28 mouse cellular contexts compared by ENCODE assay signal in genomic region chr6:125553551-125553950, GRCm38 (mm10). TPM values are rescaled to one million over a fixed set of nuclear protein-coding genes. Genes with fewer than 3 reads are reported as not detected.
DNase-seq lines count a peak whose midpoint lies in the region; ATAC-seq and TF ChIP-seq lines count a peak whose summit lies in the region.
"Had no signal": no experiment of that assay in that cellular context is flagged by ENCODE, and none has a peak within 500 bp of the region (broad histone marks: within the 10 kb centered on the region; RNA-seq: fewer than 3 reads in every experiment).

No protein-coding gene starts in this region.

- TF ChIP-seq CTCF in heart, postnatal 0 days (IDR thresholded peaks at IDR 0.05; ENCODE audit: low read depth), result no peak

- no peak for DNase-seq in heart, postnatal 14 days
- no peak for DNase-seq in heart, postnatal 0 days (ENCODE audit: low spot score)
- no peak for DNase-seq in heart, postnatal 36 days
- DNase-seq in lung, postnatal 4 days, result no peak
- DNase-seq in liver, embryonic 13.5 days, result no peak
- DNase-seq in midbrain, embryonic 10.5 days (ENCODE audit: low spot score), result no peak
- DNase-seq: adrenal gland, postnatal 25 days; B cell, adult 2 months; cerebellum, adult 18-20 months; cerebellum, postnatal 10 days; kidney, adult 2 months; kidney, postnatal 36 days; right cerebral cortex, adult 18-20 months; spleen, adult 18-20 months; thymus, postnatal 14 days had no signal

- no peaks in the 10 kb centered on the region for H3K27me3 ChIP-seq in heart, embryonic 12.5 days (replicated peaks)
- H3K27me3 ChIP-seq in heart, postnatal 0 days (ENCODE audit: control insufficient read depth, insufficient read depth, low read length), result no peaks in the 10 kb centered on the region
- H3K27me3 ChIP-seq in lung, embryonic 15.5 days, result no peaks in the 10 kb centered on the region
- no peaks in the 10 kb centered on the region for H3K27me3 ChIP-seq in liver, embryonic 13.5 days
- no peaks in the 10 kb centered on the region for H3K27me3 ChIP-seq in midbrain, embryonic 10.5 days (ENCODE audit: low read depth, poor library complexity, severe bottlenecking)
- H3K27me3 ChIP-seq: embryonic facial prominence, embryonic 13.5 days; forebrain, embryonic 15.5 days; limb, embryonic 12.5 days; midbrain, embryonic 12.5 days; neural tube, embryonic 12.5 days had no signal

- peak overlapping the region; percentile 0; the same call in 1 of the 2 replicates for H3K4me3 ChIP-seq in heart, embryonic 12.5 days
- peak overlapping the region; percentile 5; the same call in 1 of the 2 replicates for H3K4me3 ChIP-seq in heart, postnatal 0 days (ENCODE audit: low read depth, low read length)
- H3K4me3 ChIP-seq in lung, embryonic 15.5 days, result no peak overlapping the region
- H3K4me3 ChIP-seq in liver, embryonic 13.5 days (replicated peaks), result no peak overlapping the region
- H3K4me3 ChIP-seq in midbrain, embryonic 10.5 days, result no peak overlapping the region
- H3K4me3 ChIP-seq: embryonic facial prominence, embryonic 13.5 days; forebrain, embryonic 10.5 days; forebrain, embryonic 15.5 days; limb, embryonic 12.5 days; midbrain, embryonic 12.5 days; myocyte; neural tube, embryonic 12.5 days had no signal

- ATAC-seq in heart, embryonic 12.5 days (ENCODE audit: insufficient number of reproducible peaks, low FRiP score), result no peak
- ATAC-seq in heart, postnatal 0 days (ENCODE audit: insufficient read depth, low read depth), result no peak
- ATAC-seq in lung, embryonic 15.5 days (ENCODE audit: borderline replicate concordance, extremely low read depth, low FRiP score, low TSS enrichment), result 0 out of 2 replicates have a peak, but pooled peaks have one; percentile 21
- no peak for ATAC-seq in liver, embryonic 13.5 days (ENCODE audit: low read depth)
- ATAC-seq: forebrain, embryonic 15.5 days; hindbrain, embryonic 16.5 days had no signal

- no peak overlapping the region for H3K27ac ChIP-seq in heart, embryonic 12.5 days (ENCODE audit: poor library complexity, severe bottlenecking)
- H3K27ac ChIP-seq in heart, postnatal 0 days (ENCODE audit: low read depth), result no peak overlapping the region
- H3K27ac ChIP-seq in lung, embryonic 15.5 days, result peak overlapping the region; percentile 60
- 0 out of 2 replicates have a peak overlapping the region, but pooled peaks have one; percentile 29 for H3K27ac ChIP-seq in liver, embryonic 13.5 days
- H3K27ac ChIP-seq in midbrain, embryonic 10.5 days (replicated peaks), result no peak overlapping the region
- H3K27ac ChIP-seq: embryonic facial prominence, embryonic 13.5 days; forebrain, embryonic 10.5 days; forebrain, embryonic 15.5 days; layer of hippocampus, adult 2 months; left cerebral cortex, adult 2 months; limb, embryonic 12.5 days; liver, embryonic 14.5 days; midbrain, embryonic 12.5 days; neural tube, embryonic 12.5 days had no signal

- no peaks in the 10 kb centered on the region for H3K36me3 ChIP-seq in heart, embryonic 12.5 days
- no peaks in the 10 kb centered on the region for H3K36me3 ChIP-seq in heart, postnatal 0 days (replicated peaks; ENCODE audit: control insufficient read depth, insufficient read depth, low read length)
- H3K36me3 ChIP-seq in lung, embryonic 15.5 days, result no peaks in the 10 kb centered on the region
- H3K36me3 ChIP-seq in liver, embryonic 13.5 days, result no peaks in the 10 kb centered on the region
- H3K36me3 ChIP-seq in midbrain, embryonic 10.5 days, result no peaks in the 10 kb centered on the region
- H3K36me3 ChIP-seq: embryonic facial prominence, embryonic 13.5 days; forebrain, embryonic 10.5 days; forebrain, embryonic 15.5 days; limb, embryonic 12.5 days; midbrain, embryonic 12.5 days; neural tube, embryonic 12.5 days had no signal

- TF ChIP-seq EP300 in heart, postnatal 0 days (IDR thresholded peaks at IDR 0.05; ENCODE audit: low read depth), result no peak

- no peak overlapping the region for H3K9ac ChIP-seq in heart, embryonic 12.5 days
- H3K9ac ChIP-seq in heart, postnatal 0 days (replicated peaks; ENCODE audit: low read depth, low read length), result no peak overlapping the region
- H3K9ac ChIP-seq in lung, embryonic 15.5 days, result no peak overlapping the region
- H3K9ac ChIP-seq in liver, embryonic 13.5 days, result no peak overlapping the region
- H3K9ac ChIP-seq: forebrain, embryonic 15.5 days; limb, embryonic 12.5 days; liver, embryonic 14.5 days; midbrain, embryonic 12.5 days; neural tube, embryonic 12.5 days had no signal

- peaks cover 1% of the 10 kb centered on the region; the same call in 1 of the 2 replicates for H3K4me1 ChIP-seq in heart, embryonic 12.5 days (replicated peaks)
- H3K4me1 ChIP-seq in heart, postnatal 0 days (ENCODE audit: control insufficient read depth, insufficient read depth), result no peaks in the 10 kb centered on the region
- peaks cover 13% of the 10 kb centered on the region for H3K4me1 ChIP-seq in lung, embryonic 15.5 days
- H3K4me1 ChIP-seq in liver, embryonic 13.5 days (replicated peaks), result peaks cover 22% of the 10 kb centered on the region
- no peaks in the 10 kb centered on the region for H3K4me1 ChIP-seq in midbrain, embryonic 10.5 days
- H3K4me1 ChIP-seq: embryonic facial prominence, embryonic 13.5 days; forebrain, embryonic 15.5 days; limb, embryonic 12.5 days; midbrain, embryonic 12.5 days; neural tube, embryonic 12.5 days had no signal

- intact Hi-C loops in heart, postnatal 14 days (cut with DNase I), result no loop called here
- intact Hi-C loops in heart, postnatal 36 days (cut with DNase I), result no loop called here

- no peaks in the 10 kb centered on the region for H3K9me3 ChIP-seq in heart, embryonic 12.5 days (replicated peaks)
- no peaks in the 10 kb centered on the region for H3K9me3 ChIP-seq in heart, postnatal 0 days (replicated peaks; ENCODE audit: control insufficient read depth, low read length)
- H3K9me3 ChIP-seq in lung, embryonic 15.5 days, result no peaks in the 10 kb centered on the region
- no peaks in the 10 kb centered on the region for H3K9me3 ChIP-seq in liver, embryonic 13.5 days (replicated peaks)
- no peaks in the 10 kb centered on the region for H3K9me3 ChIP-seq in midbrain, embryonic 10.5 days (replicated peaks)
- H3K9me3 ChIP-seq: embryonic facial prominence, embryonic 13.5 days; forebrain, embryonic 10.5 days; forebrain, embryonic 15.5 days; limb, embryonic 12.5 days; midbrain, embryonic 12.5 days; neural tube, embryonic 12.5 days had no signal

- 71% methylated on average over 4 of the region's 4 CpGs for WGBS in heart, embryonic 12.5 days
- WGBS in heart, postnatal 0 days, result 73% methylated on average over 4 of the region's 4 CpGs
- WGBS in lung, embryonic 15.5 days, result 49% methylated on average over 4 of the region's 4 CpGs
- WGBS in liver, embryonic 13.5 days (ENCODE audit: insufficient replicate concordance), result 69% methylated on average over 4 of the region's 4 CpGs
- 92% methylated on average over 4 of the region's 4 CpGs for WGBS in midbrain, embryonic 10.5 days

- H3K4me2 ChIP-seq in heart, embryonic 12.5 days, result peak overlapping the region; percentile 26
- 0 out of 2 replicates have a peak overlapping the region, but pooled peaks have one; percentile 10 for H3K4me2 ChIP-seq in heart, postnatal 0 days (ENCODE audit: low read depth, low read length)
- no peak overlapping the region for H3K4me2 ChIP-seq in lung, embryonic 15.5 days
- H3K4me2 ChIP-seq in liver, embryonic 13.5 days, result no peak overlapping the region
- H3K4me2 ChIP-seq: embryonic facial prominence, embryonic 13.5 days; forebrain, embryonic 15.5 days; limb, embryonic 12.5 days; midbrain, embryonic 12.5 days; neural tube, embryonic 12.5 days had no signal

RNA-seq across cellular contexts. Expression of gene Vwf, which starts 7.0 kb away (rescaled TPM):
- 19.8 and 21.4 TPM in 2 replicates for polyA plus RNA-seq in heart, embryonic 12.5 days (2016; fragmentation: Nextera tagmentation; extraction: Ambion mirVana)
- total RNA-seq in heart, postnatal 14 days (2021), result 100 to 1,000 TPM in 1 of 2 experiments, 10 to 100 TPM in 1; 88.1 to 110 TPM
- 70.5 and 99.9 TPM in 2 replicates for total RNA-seq in heart, postnatal 0 days (2014; rRNA removed; ENCODE audit: low replicate concordance)
- 21.9 and 25.3 TPM in 2 replicates for polyA plus RNA-seq in heart, postnatal 0 days (2015; fragmentation: Nextera tagmentation; extraction: Ambion mirVana)
- 100 to 1,000 TPM; 107 to 114 TPM for total RNA-seq in heart, postnatal 36 days (2021)
- polyA plus RNA-seq in lung, embryonic 15.5 days (2015; fragmentation: Nextera tagmentation; extraction: Ambion mirVana), result 19.1 and 20.8 TPM in 2 replicates
- polyA plus RNA-seq in liver, embryonic 13.5 days (2015; fragmentation: Nextera tagmentation; extraction: Ambion mirVana), result 12.7 and 13.3 TPM in 2 replicates
- 5.8 and 10.1 TPM in 2 replicates for polyA plus RNA-seq in midbrain, embryonic 10.5 days (2016; fragmentation: Nextera tagmentation; extraction: Ambion mirVana)

RNA-seq across cellular contexts. Expression of gene Cd9, which starts 59.0 kb away (rescaled TPM):
- 73.5 and 73.6 TPM in 2 replicates for polyA plus RNA-seq in heart, embryonic 12.5 days (2016; fragmentation: Nextera tagmentation; extraction: Ambion mirVana)
- total RNA-seq in heart, postnatal 14 days (2021), result 10 to 100 TPM; 63.4 to 69.8 TPM
- total RNA-seq in heart, postnatal 0 days (2014; rRNA removed; ENCODE audit: low replicate concordance), result 51.9 and 72.4 TPM in 2 replicates
- 99.3 and 99.4 TPM in 2 replicates for polyA plus RNA-seq in heart, postnatal 0 days (2015; fragmentation: Nextera tagmentation; extraction: Ambion mirVana)
- 10 to 100 TPM; 54.7 to 59.2 TPM for total RNA-seq in heart, postnatal 36 days (2021)
- polyA plus RNA-seq in lung, embryonic 15.5 days (2015; fragmentation: Nextera tagmentation; extraction: Ambion mirVana), result 226 and 250 TPM in 2 replicates
- polyA plus RNA-seq in liver, embryonic 13.5 days (2015; fragmentation: Nextera tagmentation; extraction: Ambion mirVana), result 92.5 and 94.7 TPM in 2 replicates
- 32.9 and 36.3 TPM in 2 replicates for polyA plus RNA-seq in midbrain, embryonic 10.5 days (2016; fragmentation: Nextera tagmentation; extraction: Ambion mirVana)

Comparison
In these comparisons a context has a peak if more than half of its experiments do, and no peak if none do; other contexts are left out.
1. H3K27ac ChIP-seq: peak in lung, embryonic 15.5 days (single experiment) and liver, embryonic 13.5 days (single experiment); none in heart, embryonic 12.5 days (single experiment), heart, postnatal 0 days (single experiment) and midbrain, embryonic 10.5 days (single experiment).
2. H3K4me2 ChIP-seq: peak in heart, embryonic 12.5 days (single experiment) and heart, postnatal 0 days (single experiment); none in lung, embryonic 15.5 days (single experiment) and liver, embryonic 13.5 days (single experiment).
3. H3K4me3 ChIP-seq: peak in heart, embryonic 12.5 days (single experiment) and heart, postnatal 0 days (single experiment); none in lung, embryonic 15.5 days (single experiment), liver, embryonic 13.5 days (single experiment) and midbrain, embryonic 10.5 days (single experiment).